Mouse (Mus musculus) ES-Bruce4 (cell line): Measurements from ENCODE around the gene Ttll11.

ENCODE experiments used
- CTCF ChIP-seq: IDR thresholded peaks from one replicate; pipeline ENCODE4 v1.8.1; 2011; ENCODE audit warnings: low read depth, low read length
- POLR2A ChIP-seq: IDR thresholded peaks from one replicate; pipeline ENCODE4 v1.8.1; 2011; ENCODE audit warnings: low read length; ENCODE audit not compliant: insufficient read depth

DNA sequence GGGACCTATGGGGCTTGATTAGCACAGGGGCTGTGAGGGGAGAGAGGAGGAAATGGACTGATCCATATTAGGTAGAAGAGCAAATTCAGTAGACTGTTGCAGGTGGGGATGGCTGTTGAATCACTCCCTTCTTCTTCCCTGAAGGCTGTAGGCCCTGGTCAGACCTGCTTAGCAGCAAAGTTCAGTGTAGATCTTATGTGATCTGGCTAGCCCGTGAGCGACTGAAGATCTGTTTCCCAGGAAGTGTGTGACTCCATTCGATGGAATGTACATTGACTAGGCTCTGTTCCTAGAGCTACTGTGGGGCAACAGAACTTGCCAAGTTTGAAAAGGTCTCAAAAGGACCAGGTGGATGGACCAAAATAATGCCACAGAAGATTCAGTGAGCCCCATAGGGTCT, 276.5 kb downstream of the Ttll11 start:
- no peak for TF ChIP-seq CTCF
- TF ChIP-seq POLR2A = no peak
